Mouse (Mus musculus) intestine, postnatal 0 days (tissue): Measurements from ENCODE around the gene Aimp2. TPM values are rescaled to one million over a fixed set of nuclear protein-coding genes. Genes with fewer than 3 reads are reported as not detected.

Experiments
- ATAC-seq: fragments of 200-750 bp; cut with Nextera tagmentation; 2 replicates; pipeline ENCODE4 v1.8.0; 2017; ENCODE audit warnings: mild to moderate bottlenecking, moderate TSS enrichment, moderate library complexity
- H3K27ac ChIP-seq: fragments of 300-500 bp; sonication (generic); 2 replicates; pipeline ENCODE4 v1.5.1; 2014; ENCODE audit warnings: mild to moderate bottlenecking, low read depth, low read length, moderate library complexity
- H3K27me3 ChIP-seq: fragments of 300-500 bp; sonication (generic); replicated peaks from 2 replicates; pipeline ENCODE4 v1.6.1; 2014; ENCODE audit warnings: low read length, mixed read lengths; ENCODE audit not compliant: control insufficient read depth, insufficient read depth
- H3K36me3 ChIP-seq: fragments of 300-500 bp; sonication (generic); 2 replicates; pipeline ENCODE4 v1.6.1; 2014; ENCODE audit warnings: mild to moderate bottlenecking, moderate library complexity; ENCODE audit not compliant: control insufficient read depth, insufficient read depth
- H3K4me1 ChIP-seq: fragments of 300-500 bp; sonication (generic); replicated peaks from 2 replicates; pipeline ENCODE4 v1.6.1; 2014; ENCODE audit warnings: antibody characterized with exemption, low read length, mixed read lengths; ENCODE audit not compliant: control insufficient read depth, insufficient read depth
- H3K4me2 ChIP-seq: fragments of 300-500 bp; sonication (generic); replicated peaks from 2 replicates; pipeline ENCODE4 v1.6.1; 2014; ENCODE audit warnings: low read depth, mild to moderate bottlenecking, moderate library complexity
- H3K4me3 ChIP-seq: fragments of 300-500 bp; sonication (generic); 2 replicates; pipeline ENCODE4 v1.5.1; 2014; ENCODE audit warnings: low read depth, low read length
- H3K9ac ChIP-seq: fragments of 300-500 bp; sonication (generic); 2 replicates; pipeline ENCODE4 v1.6.1; 2014; ENCODE audit warnings: mild to moderate bottlenecking, low read depth, low read length
- H3K9me3 ChIP-seq: fragments of 300-500 bp; sonication (generic); 2 replicates; pipeline ENCODE4 v1.6.1; 2016; ENCODE audit warnings: mixed run types; ENCODE audit not compliant: control insufficient read depth
- CTCF ChIP-seq: sonication (generic); IDR thresholded peaks from 2 replicates; pipeline ENCODE4 v1.5.1; 2016; ENCODE audit warnings: low read depth, mild to moderate bottlenecking, control low read depth, antibody characterized with exemption, moderate library complexity
- WGBS: fragments of 180-500 bp; shearing (Covaris S2); extraction: QIAGEN DNeasy Blood & Tissue Kit; methylation state at CpG from one replicate; pipeline ENCODE4 v1.1.7; 2014; 5-methylcytosine and 5-hydroxymethylcytosine counted together
- polyA plus RNA-seq: library from polyadenylated mRNA; unstranded; fragments of >200 nt; fragmentation: Nextera tagmentation; extraction: Ambion mirVana; gene quantifications from 2 replicates; pipeline ENCODE4 v1.2.1, GENCODE M21; 2015

Aimp2 gene
- polyA plus RNA-seq, 1 experiment from 2014 or later, result 58.8 TPM

GRCm38 (mm10) chr5:143929291-143929690, 19.6 kb upstream of the Aimp2 start:
- WGBS, result 65% methylated on average over 4 of the region's 4 CpGs

GRCm38 (mm10) chr5:143927875-143928274, 18.2 kb upstream of the Aimp2 start, which contains the start of gene Gm42421:
Gene Gm42421 (plus strand): TSS chr5:143928175.
- no peak within 1 kb of the TSS for H3K4me2 ChIP-seq
- no peaks in the 10 kb centered on the region for H3K4me1 ChIP-seq
- no peak for ATAC-seq
- peaks cover 42% of the 10 kb centered on the region for H3K36me3 ChIP-seq
- no peaks in the 10 kb centered on the region for H3K27me3 ChIP-seq
- no peak within 1 kb of the TSS for H3K9ac ChIP-seq
- H3K27ac ChIP-seq, result no peak within 1 kb of the TSS
- no peak for TF ChIP-seq CTCF
- WGBS, result 93% methylated on average over 8 of the region's 8 CpGs
- no peaks in the 10 kb centered on the region for H3K9me3 ChIP-seq
- H3K4me3 ChIP-seq, result no peak within 1 kb of the TSS

More at GRCm38 (mm10) chr5:143929291-143929690, 19.6 kb upstream of the Aimp2 start:
- Histone ChIP-seq H3K4me3 (no peak overlapping the region), H3K9me3 (no peaks in the 10 kb centered on the region), H3K9ac (no peak overlapping the region), H3K27ac (peak overlapping the region; percentile 41; the same call in 1 of the 2 replicates), H3K4me1 (no peaks in the 10 kb centered on the region), H3K36me3 (peaks cover 41% of the 10 kb centered on the region), H3K27me3 (no peaks in the 10 kb centered on the region), H3K4me2 (no peak overlapping the region)
- ATAC-seq, result no peak
- no peak for TF ChIP-seq CTCF

DNA sequence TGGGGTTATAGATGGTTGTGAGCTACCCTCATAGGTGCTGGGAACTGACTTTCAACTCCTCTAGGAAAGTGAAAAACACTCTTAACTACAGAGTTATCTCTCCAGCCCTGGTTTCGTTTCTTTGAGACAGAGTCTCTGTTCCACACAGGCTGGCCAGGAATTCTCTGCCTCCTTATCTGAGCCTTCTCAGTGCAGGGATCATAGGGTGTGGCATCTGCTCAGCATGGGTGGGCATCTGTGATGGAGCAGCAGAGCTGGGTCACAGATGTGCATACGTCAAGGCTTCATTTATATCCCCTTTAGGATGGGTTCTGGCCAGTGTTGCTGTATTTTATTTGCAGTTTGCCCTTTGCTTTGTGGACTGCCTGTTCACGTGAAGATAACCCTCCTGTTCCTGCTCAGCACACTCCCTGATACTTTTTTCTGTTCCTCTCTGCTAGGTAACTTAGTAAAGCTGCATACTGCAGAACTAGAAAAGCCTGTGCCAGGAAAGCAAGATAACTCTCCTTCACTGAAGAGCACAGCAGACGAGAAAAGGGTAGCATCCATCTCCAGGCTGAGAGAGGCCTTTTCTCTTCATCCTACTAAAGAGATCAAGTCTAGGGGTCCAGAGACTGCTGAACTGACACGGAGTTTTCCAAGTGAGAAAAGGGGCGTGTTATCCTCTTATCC, 15.3 kb upstream of the Aimp2 start:
- H3K36me3 ChIP-seq, result peaks cover 41% of the 10 kb centered on the region

GRCm38 (mm10) chr5:143918120-143918519, 8.5 kb upstream of the Aimp2 start:
- H3K27ac ChIP-seq, result 0 out of 2 replicates have a peak overlapping the region, but pooled peaks have one; percentile 0
- H3K9ac ChIP-seq, result no peak overlapping the region
- H3K9me3 ChIP-seq, result no peaks in the 10 kb centered on the region
- no peak for TF ChIP-seq CTCF
- no peak overlapping the region for H3K4me2 ChIP-seq
- 0 out of 2 replicates have a peak, but pooled peaks have one; percentile 16 for ATAC-seq
- no peaks in the 10 kb centered on the region for H3K27me3 ChIP-seq
- H3K36me3 ChIP-seq, result peaks cover 24% of the 10 kb centered on the region
- 67% methylated on average over 3 of the region's 3 CpGs for WGBS
- H3K4me3 ChIP-seq, result no peak overlapping the region
- H3K4me1 ChIP-seq, result no peaks in the 10 kb centered on the region

More for the DNA sequence above, 15.3 kb upstream of the Aimp2 start:
- Histone ChIP-seq H3K27ac (peak overlapping the region; percentile 54), H3K9me3 (no peaks in the 10 kb centered on the region), H3K9ac (no peak overlapping the region), H3K4me1 (no peaks in the 10 kb centered on the region), H3K27me3 (no peaks in the 10 kb centered on the region), H3K4me3 (no peak overlapping the region), H3K4me2 (no peak overlapping the region)
- TF ChIP-seq CTCF, result no peak
- WGBS, result 68% methylated on average over 6 of the region's 6 CpGs
- no peak for ATAC-seq

- no peak overlapping the region for H3K4me2 ChIP-seq
- peaks cover 18% of the 10 kb centered on the region for H3K36me3 ChIP-seq
- H3K9me3 ChIP-seq, result no peaks in the 10 kb centered on the region
- peak; percentile 85 for TF ChIP-seq CTCF
- H3K9ac ChIP-seq, result no peak overlapping the region
- H3K27me3 ChIP-seq, result no peaks in the 10 kb centered on the region
- peak; percentile 57; the same call in 1 of the 2 replicates for ATAC-seq
- no peaks in the 10 kb centered on the region for H3K4me1 ChIP-seq
- WGBS, result 40% methylated on average over 5 of the region's 5 CpGs
- H3K27ac ChIP-seq, result 0 out of 2 replicates have a peak overlapping the region, but pooled peaks have one; percentile 0
- no peak overlapping the region for H3K4me3 ChIP-seq
Measured at GRCm38 (mm10) chr5:143917418-143917817, 7.8 kb upstream of the Aimp2 start.

DNA sequence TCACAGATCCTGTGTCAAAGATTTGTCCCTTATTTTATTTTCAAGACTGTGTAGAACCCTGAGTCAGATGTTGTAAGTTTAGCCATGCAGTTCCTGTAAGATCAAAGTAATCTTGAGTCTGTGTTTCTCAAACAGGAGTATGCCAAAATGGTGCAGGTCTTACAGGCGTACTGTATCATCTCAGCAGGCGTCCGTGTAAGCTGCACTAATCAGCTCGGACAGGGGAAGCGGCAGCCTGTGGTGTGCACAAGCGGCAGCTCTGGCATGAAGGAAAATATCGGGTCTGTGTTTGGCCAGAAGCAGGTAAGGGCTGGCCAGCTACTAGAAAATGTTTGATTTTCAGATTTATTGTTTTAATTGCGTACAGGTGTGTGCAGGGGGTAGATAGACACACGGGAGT, 6.6 kb upstream of the Aimp2 start:
- H3K36me3 ChIP-seq, result peaks cover 14% of the 10 kb centered on the region
- no peak overlapping the region for H3K4me2 ChIP-seq
- H3K4me1 ChIP-seq, result no peaks in the 10 kb centered on the region
- H3K9ac ChIP-seq, result no peak overlapping the region
- no peaks in the 10 kb centered on the region for H3K27me3 ChIP-seq
- no peak for TF ChIP-seq CTCF
- H3K9me3 ChIP-seq, result no peaks in the 10 kb centered on the region
- WGBS, result 88% methylated on average over 9 of the region's 9 CpGs
- no peak for ATAC-seq
- H3K4me3 ChIP-seq, result no peak overlapping the region
- no peak overlapping the region for H3K27ac ChIP-seq
